Mouse (Mus musculus) c-Kit-positive CD71-positive TER-119-positive erythroid progenitor cells, embryonic 14.5 days (primary cell): Measurements from ENCODE around the gene Gm42674.

Experiments used
- DNase-seq: peaks from one replicate; pipeline ENCODE4 v3.0.0-alpha.2; 2013; ENCODE audit warnings: low spot score

Gene Gm42674

GRCm38 (mm10) chr3:90601486-90602110, at the start of gene Gm42674:
Gene Gm42674 (plus strand): TSS chr3:90601904.
- DNase-seq = no peak

- no peak for DNase-seq
Observed at GRCm38 (mm10) chr3:90552231-90552630, 49.5 kb upstream of the Gm42674 start.

DNA sequence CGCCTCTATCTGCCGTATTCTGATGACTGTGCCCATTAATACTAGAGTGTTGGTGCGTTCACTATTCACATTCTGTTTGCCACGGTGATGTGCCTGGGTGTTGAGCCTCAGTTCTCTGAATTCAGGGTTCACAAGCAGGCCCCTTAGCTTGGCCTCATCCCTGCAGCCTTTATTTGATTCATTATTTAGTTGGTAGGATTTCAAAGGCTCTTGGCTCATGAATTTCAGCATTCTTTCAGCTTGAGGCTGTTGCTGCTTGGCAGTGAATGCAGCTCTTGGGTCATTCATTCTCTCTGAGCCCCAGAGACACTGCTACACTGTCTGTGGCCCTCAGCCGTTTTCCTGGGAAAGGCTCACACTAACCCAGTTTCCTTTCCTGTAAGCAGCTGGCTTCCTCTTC, 45.8 kb upstream of the Gm42674 start:
- no peak for DNase-seq

DNA sequence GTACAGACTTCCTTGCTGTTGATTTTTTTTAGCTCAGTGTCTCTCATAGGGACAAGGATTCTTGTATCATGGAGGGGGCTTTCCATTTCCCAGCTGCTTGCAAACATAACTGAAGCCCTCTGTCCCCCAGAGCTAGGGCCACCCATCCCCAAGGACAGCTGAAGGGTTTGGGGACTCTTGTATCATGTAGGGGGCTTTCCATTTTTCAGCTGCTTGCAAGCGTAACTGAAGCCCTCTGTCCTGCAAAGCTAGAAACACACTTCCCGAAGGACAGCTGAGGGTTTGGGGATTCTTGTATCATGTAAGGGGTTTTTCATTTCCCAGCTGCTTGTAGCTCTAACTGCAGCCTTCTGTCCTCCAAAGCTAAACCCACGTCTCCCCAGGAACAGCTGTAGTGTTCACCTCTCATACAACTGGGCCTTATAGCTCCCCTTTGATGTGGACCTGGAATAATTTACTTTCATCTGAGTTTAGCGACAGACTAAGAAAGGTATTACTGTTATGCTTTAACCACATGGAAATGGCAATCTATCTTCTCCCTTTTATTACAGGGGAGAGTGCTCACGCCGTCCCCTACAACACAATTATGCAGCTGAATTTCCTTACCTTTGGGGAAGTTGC, 41.6 kb upstream of the Gm42674 start, which contains the start of gene S100a3:
TSS of gene S100a3 (plus strand) at position 571 of the 621 bp plus-strand sequence.
- no peak for DNase-seq

- DNase-seq = no peak
Observed at GRCm38 (mm10) chr3:90574691-90575090, 27.0 kb upstream of the Gm42674 start.

DNA sequence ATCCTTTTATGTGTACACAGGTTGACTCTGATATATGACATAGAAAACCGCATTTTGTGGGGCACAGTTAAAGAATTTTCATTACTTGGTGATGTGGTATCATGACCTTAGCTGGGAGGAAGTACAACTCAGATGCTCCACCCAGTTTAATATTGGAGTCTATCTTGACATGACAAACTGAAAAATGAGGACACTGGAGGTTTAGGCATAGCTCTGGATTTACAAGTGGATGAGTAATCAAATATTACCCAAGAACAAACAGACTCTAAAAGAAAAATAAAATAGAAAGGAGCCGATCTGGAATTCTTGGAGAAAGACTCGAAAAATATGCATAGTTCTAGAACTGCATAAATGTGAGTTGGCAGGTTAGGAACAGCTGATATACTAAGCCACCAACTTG, 26.4 kb upstream of the Gm42674 start:
- no peak for DNase-seq

DNA sequence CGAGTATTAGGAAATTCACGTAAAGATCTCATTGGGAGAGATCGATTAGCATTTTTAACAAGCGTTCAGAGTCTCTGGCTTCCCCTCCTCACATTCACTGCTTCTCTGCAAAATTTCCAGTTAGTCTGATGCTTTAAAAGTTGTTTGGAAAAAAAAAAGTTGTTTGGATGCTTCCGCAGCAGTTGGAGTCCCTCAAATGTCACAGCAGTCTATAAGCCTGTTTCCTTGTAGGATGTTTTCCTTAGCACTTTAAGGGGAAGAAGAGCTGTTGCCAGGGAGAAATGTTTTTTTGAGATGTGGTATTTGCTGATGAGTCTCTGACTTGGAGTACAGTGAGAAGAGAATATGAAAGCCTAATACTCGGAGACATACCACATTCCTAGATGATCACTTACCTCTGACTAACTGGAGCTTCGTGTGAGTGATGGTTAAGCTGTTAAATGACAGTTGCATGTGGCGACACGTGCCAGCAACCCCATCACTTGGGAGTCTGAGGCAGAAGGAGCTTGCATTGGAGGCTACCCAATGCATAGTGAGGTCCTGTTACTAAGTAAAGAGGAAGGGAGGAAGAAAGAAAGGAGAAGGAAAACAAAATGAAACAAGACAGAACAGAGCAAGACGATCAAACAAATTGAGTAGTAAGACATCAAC, 25.2 kb upstream of the Gm42674 start:
- no peak for DNase-seq

GRCm38 (mm10) chr3:90579433-90579832, 22.3 kb upstream of the Gm42674 start:
- DNase-seq = no peak

- no peak for DNase-seq
Observed at GRCm38 (mm10) chr3:90581141-90581540, 20.6 kb upstream of the Gm42674 start.

- DNase-seq = no peak
Observed at GRCm38 (mm10) chr3:90582156-90582555, 19.5 kb upstream of the Gm42674 start.

DNA sequence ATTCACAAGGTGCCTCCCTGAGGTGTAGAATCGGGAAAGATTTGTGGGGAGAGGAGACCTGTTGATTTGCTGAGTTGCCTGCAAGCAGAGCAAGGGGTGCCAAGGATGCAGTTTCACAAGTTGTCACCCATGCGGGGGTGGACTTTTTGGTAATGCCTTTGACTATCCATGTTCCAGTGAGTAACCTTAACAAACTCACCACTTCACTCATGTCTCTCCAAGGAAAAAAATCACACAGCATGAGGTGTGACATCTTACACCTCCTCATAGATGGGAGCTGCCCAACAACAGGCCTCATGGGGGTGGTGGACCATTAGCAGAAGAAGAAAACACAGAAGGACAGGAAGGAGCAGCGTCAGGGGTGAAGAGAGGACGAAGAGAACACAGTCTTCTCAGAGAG, 19.1 kb upstream of the Gm42674 start:
- DNase-seq = no peak

DNA sequence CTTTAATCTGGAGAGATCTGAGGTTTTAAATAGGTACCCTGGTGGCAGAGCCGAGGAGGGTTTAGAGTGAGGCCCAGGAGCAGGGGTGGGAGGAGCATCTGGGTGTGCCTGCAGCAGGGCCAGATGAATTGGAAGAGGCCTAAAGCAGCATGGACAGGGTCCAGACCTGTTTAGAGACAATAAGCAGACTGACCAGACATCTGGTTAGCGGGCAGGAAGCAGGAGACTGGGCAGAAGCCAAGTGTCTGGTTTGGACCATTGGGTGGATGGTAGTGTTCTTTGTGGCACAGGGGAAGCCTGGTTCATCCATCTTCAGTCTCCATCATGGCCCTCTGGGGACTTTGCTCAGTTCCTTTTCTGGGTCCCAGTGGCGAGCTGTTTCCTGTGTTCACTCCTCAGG, 17.8 kb upstream of the Gm42674 start:
- DNase-seq = no peak

DNA sequence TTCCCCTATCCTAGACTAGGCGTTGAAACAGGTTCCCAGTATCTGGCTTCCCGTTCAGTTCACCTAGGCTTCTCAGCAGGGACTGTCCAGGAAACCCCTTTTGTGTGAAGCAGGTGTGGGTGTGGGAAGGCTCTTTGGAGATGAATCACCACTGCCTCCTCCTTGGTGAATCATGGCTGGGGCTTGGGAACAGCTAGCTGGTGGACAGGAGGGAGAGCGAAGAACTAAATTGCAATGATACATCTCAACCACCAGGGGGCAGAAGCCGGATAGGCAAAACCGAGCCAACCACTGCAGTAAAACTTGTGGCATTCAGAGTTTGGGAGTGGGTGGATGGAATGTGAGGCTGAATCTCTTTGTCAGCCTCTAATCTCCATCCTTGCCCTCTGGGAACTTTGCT, 16.1 kb upstream of the Gm42674 start:
- peak; percentile 50 for DNase-seq

- DNase-seq = no peak
Observed at GRCm38 (mm10) chr3:90586016-90586643, 15.6 kb upstream of the Gm42674 start.

DNA sequence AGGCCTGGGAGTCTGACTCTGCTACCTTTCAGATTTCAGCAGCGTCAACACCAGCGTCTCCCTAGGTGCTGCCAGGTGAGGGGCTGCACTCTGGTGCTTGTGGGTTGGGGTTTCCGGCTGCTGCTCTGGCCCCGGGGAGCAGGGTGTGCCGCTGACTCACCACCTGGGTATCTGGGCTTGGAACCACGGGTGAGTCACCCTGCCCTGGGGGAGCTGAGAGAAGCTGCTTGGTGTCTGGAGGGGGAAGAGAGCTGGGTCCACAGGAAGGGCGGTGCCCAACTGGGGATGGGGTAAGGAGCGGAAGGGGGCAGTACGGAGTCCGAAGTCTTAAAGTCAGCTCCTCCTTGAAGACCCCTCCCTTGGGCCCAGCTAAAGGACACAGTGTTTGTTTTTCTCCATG, 14.8 kb upstream of the Gm42674 start:
- DNase-seq = no peak

- no peak for DNase-seq
Observed at GRCm38 (mm10) chr3:90587361-90588101, 14.2 kb upstream of the Gm42674 start.

DNA sequence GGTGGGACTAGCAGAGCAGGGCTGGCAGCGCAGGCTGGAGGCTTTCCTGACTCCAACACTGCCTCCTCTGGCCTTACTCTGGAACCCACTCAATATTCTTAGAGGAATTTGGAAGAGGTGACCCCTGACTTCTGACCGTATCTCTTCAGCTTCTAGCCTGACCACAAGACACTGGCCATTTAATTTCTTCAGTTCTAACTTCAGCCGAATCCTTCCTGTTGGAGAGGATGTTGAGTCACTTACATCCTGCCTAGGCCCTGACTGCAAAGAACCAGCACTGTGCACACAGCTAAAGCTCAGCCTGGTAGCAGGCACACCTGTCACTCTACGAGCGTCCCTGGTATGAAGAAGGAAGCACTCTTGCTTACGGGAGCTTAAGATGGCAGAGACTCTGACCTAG, 12.3 kb upstream of the Gm42674 start:
- no peak for DNase-seq

- DNase-seq = no peak
Observed at GRCm38 (mm10) chr3:90589947-90590346, 11.8 kb upstream of the Gm42674 start, which contains the start of gene S100a2. Gene S100a2 (plus strand): TSS chr3:90590247.

- DNase-seq = no peak
Observed at GRCm38 (mm10) chr3:90594466-90594865, 7.2 kb upstream of the Gm42674 start.

- no peak for DNase-seq
Observed at GRCm38 (mm10) chr3:90595556-90595955, 6.1 kb upstream of the Gm42674 start.

DNA sequence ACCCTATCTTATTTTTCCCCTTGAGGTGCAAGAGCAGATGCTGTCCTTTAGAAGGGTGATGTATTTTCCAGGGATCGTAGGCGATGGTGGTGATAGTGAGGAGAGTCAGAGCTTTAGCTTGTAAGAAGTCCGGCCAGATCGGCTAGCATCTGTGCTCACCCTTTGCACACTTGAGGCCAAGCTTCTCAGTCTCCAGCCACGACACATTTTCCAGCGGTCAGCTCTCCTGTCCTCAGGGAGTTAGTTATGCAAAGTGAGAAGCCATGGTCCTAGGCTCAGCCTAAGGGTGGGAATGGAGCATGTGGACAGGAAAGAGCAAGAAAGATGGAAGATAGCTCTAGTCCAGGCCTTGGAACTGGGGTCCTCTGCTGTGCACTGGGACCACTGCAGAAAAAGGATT, 4.9 kb upstream of the Gm42674 start:
- no peak for DNase-seq

DNA sequence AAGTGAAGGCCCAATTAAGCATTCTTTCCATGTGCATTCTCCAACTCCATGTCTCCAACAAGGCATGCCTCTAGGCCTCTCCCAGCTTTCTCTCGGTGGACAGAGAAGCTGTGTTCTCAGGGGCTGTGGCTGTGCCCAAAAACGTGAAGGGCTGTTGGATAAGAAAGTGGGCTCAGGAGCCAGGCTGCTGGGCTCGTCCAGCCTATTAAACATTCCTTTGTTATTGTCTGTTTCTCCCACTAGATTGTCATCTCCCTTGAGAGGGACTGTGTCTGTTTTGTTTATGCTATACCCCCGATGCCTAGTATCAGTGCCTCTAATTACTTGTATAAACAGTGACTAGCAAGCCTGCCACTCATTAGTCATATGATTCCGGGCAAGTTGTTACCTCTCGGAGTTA, 4.0 kb upstream of the Gm42674 start:
- DNase-seq = no peak
